Mouse (Mus musculus) stomach, embryonic 16.5 days (tissue): ENCODE measurements around the gene Snapc1. TPM values are rescaled to one million over a fixed set of nuclear protein-coding genes. Genes with fewer than 3 reads are reported as not detected.

Source experiments
- ATAC-seq: fragments of 200-750 bp; cut with Nextera tagmentation; 2 replicates; pipeline ENCODE4 v1.8.0; 2017; ENCODE audit warnings: moderate number of reproducible peaks, moderate TSS enrichment; ENCODE audit not compliant: insufficient read depth, low FRiP score
- H3K27ac ChIP-seq: fragments of 300-500 bp; sonication (generic); 2 replicates; pipeline ENCODE4 v1.5.1; 2014; ENCODE audit warnings: low read length
- H3K27me3 ChIP-seq: fragments of 300-500 bp; sonication (generic); 2 replicates; pipeline ENCODE4 v1.6.1; 2014; ENCODE audit warnings: low read length, control low read depth, mixed read lengths; ENCODE audit not compliant: control insufficient read depth, insufficient read depth
- H3K36me3 ChIP-seq: fragments of 300-500 bp; sonication (generic); 2 replicates; pipeline ENCODE4 v1.6.1; 2014; ENCODE audit warnings: low read length; ENCODE audit not compliant: control insufficient read depth, insufficient read depth
- H3K4me1 ChIP-seq: fragments of 300-500 bp; sonication (generic); 2 replicates; pipeline ENCODE4 v1.6.1; 2014; ENCODE audit warnings: low read length, control low read depth, mixed read lengths; ENCODE audit not compliant: control insufficient read depth, insufficient read depth
- H3K4me2 ChIP-seq: fragments of 300-500 bp; sonication (generic); 2 replicates; pipeline ENCODE4 v1.6.1; 2014; ENCODE audit warnings: low read depth, low read length, mixed read lengths
- H3K4me3 ChIP-seq: fragments of 300-500 bp; sonication (generic); replicated peaks from 2 replicates; pipeline ENCODE4 v1.5.1; 2014; ENCODE audit warnings: mild to moderate bottlenecking, low read length
- H3K9ac ChIP-seq: fragments of 300-500 bp; sonication (generic); 2 replicates; pipeline ENCODE4 v1.6.1; 2014; ENCODE audit warnings: low read length
- H3K9me3 ChIP-seq: fragments of 300-500 bp; sonication (generic); replicated peaks from 2 replicates; pipeline ENCODE4 v1.6.1; 2016; ENCODE audit warnings: low read length, control low read depth; ENCODE audit not compliant: control insufficient read depth
- WGBS: fragments of 180-500 bp; shearing (Covaris S2); extraction: QIAGEN DNeasy Blood & Tissue Kit; methylation state at CpG from one replicate; pipeline ENCODE4 v1.1.7; 2014; 5-methylcytosine and 5-hydroxymethylcytosine counted together
- polyA plus RNA-seq: library from polyadenylated mRNA; unstranded; fragments of >200 nt; fragmentation: Nextera tagmentation; extraction: Ambion mirVana; gene quantifications from 2 replicates; pipeline ENCODE4 v1.2.1, GENCODE M21; 2015

Gene Snapc1
- polyA plus RNA-seq, 1 experiment from 2014 or later: 21.2 TPM

GRCm38 (mm10) chr12:74009448-74009911, 45.2 kb downstream of the Snapc1 start:
- no peak overlapping the region for H3K9ac ChIP-seq
- H3K36me3 ChIP-seq: no peaks in the 10 kb centered on the region
- no peaks in the 10 kb centered on the region for H3K9me3 ChIP-seq
- no peak for ATAC-seq
- no peaks in the 10 kb centered on the region for H3K27me3 ChIP-seq
- 22% methylated on average over 8 of the region's 8 CpGs for WGBS
- H3K4me3 ChIP-seq: no peak overlapping the region
- H3K27ac ChIP-seq: no peak overlapping the region
- no peak overlapping the region for H3K4me2 ChIP-seq
- no peaks in the 10 kb centered on the region; the same call in 1 of the 2 replicates for H3K4me1 ChIP-seq

GRCm38 (mm10) chr12:74013739-74014138, 49.5 kb downstream of the Snapc1 start:
- H3K27ac ChIP-seq: no peak overlapping the region
- no peaks in the 10 kb centered on the region for H3K27me3 ChIP-seq
- no peaks in the 10 kb centered on the region; the same call in 1 of the 2 replicates for H3K4me1 ChIP-seq
- no peaks in the 10 kb centered on the region for H3K9me3 ChIP-seq
- no peaks in the 10 kb centered on the region for H3K36me3 ChIP-seq
- H3K4me3 ChIP-seq: no peak overlapping the region
- 2% methylated on average over 6 of the region's 6 CpGs for WGBS
- H3K4me2 ChIP-seq: peak overlapping the region; percentile 32
- peak; percentile 75; the same call in 1 of the 2 replicates for ATAC-seq
- H3K9ac ChIP-seq: no peak overlapping the region

- Histone ChIP-seq H3K4me2 (no peak overlapping the region), H3K4me1 (no peaks in the 10 kb centered on the region; the same call in 1 of the 2 replicates), H3K36me3 (no peaks in the 10 kb centered on the region), H3K9me3 (no peaks in the 10 kb centered on the region), H3K27me3 (no peaks in the 10 kb centered on the region), H3K9ac (no peak overlapping the region), H3K27ac (no peak overlapping the region), H3K4me3 (no peak overlapping the region)
- no peak for ATAC-seq
- 53% methylated on average over 7 of the region's 7 CpGs for WGBS
These were observed 50.5 kb downstream of the Snapc1 start for GRCm38 (mm10) chr12:74014739-74015270.

- Histone ChIP-seq H3K4me3 (no peak overlapping the region), H3K27me3 (no peaks in the 10 kb centered on the region), H3K4me2 (no peak overlapping the region), H3K4me1 (no peaks in the 10 kb centered on the region; the same call in 1 of the 2 replicates), H3K36me3 (no peaks in the 10 kb centered on the region), H3K9ac (no peak overlapping the region), H3K9me3 (no peaks in the 10 kb centered on the region), H3K27ac (no peak overlapping the region)
- ATAC-seq: no peak
- 82% methylated on average over 5 of the region's 5 CpGs for WGBS
These were observed 51.2 kb downstream of the Snapc1 start for GRCm38 (mm10) chr12:74015491-74015890.

GRCm38 (mm10) chr12:74023260-74023659, 59.0 kb downstream of the Snapc1 start:
- no peak overlapping the region for H3K27ac ChIP-seq
- WGBS: 71% methylated on average over 5 of the region's 5 CpGs
- no peak for ATAC-seq
- H3K4me3 ChIP-seq: no peak overlapping the region
- no peaks in the 10 kb centered on the region for H3K9me3 ChIP-seq
- no peaks in the 10 kb centered on the region for H3K27me3 ChIP-seq
- no peaks in the 10 kb centered on the region for H3K4me1 ChIP-seq
- H3K36me3 ChIP-seq: no peaks in the 10 kb centered on the region
- no peak overlapping the region for H3K9ac ChIP-seq
- H3K4me2 ChIP-seq: no peak overlapping the region

- Histone ChIP-seq H3K27me3 (no peaks in the 10 kb centered on the region), H3K4me3 (no peak overlapping the region), H3K9ac (no peak overlapping the region), H3K9me3 (no peaks in the 10 kb centered on the region), H3K36me3 (no peaks in the 10 kb centered on the region), H3K27ac (no peak overlapping the region), H3K4me2 (no peak overlapping the region), H3K4me1 (no peaks in the 10 kb centered on the region)
- WGBS: 63% methylated on average over 2 of the region's 2 CpGs
- no peak for ATAC-seq
These were observed 60.6 kb downstream of the Snapc1 start for GRCm38 (mm10) chr12:74024912-74025311.

Other genes starting within 250 kb of the Snapc1 start
- 42.7 and 49.0 TPM in 2 replicates for gene Hif1a, start 63.1 kb upstream of the Snapc1 start, polyA plus RNA-seq
- gene Gm49321, start 26.8 kb upstream of the Snapc1 start, polyA plus RNA-seq: 12.3 and 15.0 TPM in 2 replicates
- 3.7 and 4.7 TPM in 2 replicates for gene Syt16, start 33.2 kb downstream of the Snapc1 start, polyA plus RNA-seq